Mouse (Mus musculus): ENCODE measurements around the gene Tyk2.

The Tyk2 gene

GRCm38 (mm10) chr9:21131059-21131956 lies at the start of gene Tyk2:
Tyk2 (minus strand) TSS chr9:21131243.
- in situ Hi-C loops (cut with MboI, MseI) = no loop called here

DNA sequence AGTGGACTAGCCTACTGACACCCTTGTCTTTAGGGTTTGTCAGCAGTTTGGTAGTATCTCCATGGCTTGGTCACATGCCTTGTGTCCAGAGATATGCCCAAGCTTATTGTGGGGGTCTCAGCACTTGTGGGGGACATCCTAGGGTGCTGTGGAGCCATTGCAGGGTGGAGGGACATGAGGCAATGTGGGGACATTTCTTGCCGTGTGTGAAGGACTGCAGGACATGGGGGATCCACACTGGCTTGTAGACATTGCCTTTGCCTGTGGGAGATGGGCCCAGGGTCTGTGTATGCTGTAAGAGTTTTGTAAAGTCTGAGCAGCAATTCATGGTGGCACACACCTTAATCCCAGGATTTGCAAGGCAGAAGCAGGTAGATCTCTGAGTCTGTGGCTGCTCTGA lies 49.8 kb upstream of the Tyk2 start:
- in situ Hi-C loops (cut with MboI, MseI) = no loop called here

DNA sequence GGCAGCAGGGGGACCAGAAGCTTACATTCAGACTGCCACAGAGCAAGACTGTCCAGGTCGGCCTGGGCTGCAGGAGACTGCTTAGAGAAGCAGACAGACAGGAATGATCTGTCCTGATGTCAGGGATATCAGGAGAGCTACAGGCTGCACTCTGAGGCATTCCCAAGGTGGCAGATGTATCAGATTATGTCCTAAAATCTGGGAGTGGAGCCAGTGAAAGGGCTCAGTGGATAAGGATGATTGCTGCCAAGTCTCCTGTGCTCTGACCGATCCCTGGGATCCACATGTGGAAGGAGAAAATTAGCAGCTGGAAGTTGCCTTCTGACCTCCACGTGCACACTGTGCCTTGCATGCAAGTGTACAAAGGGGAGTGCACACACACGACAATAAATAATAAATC lies 49.4 kb upstream of the Tyk2 start:
- in situ Hi-C loops (cut with MboI, MseI) = no loop called here

GRCm38 (mm10) chr9:21172364-21172763 lies 41.3 kb upstream of the Tyk2 start:
- in situ Hi-C loops (cut with MboI, MseI) = no loop called here

- in situ Hi-C loops (cut with MboI, MseI) = no loop called here
Measured at GRCm38 (mm10) chr9:21169157-21169556, 38.1 kb upstream of the Tyk2 start.

- in situ Hi-C loops (cut with MboI, MseI) = no loop called here
Measured at GRCm38 (mm10) chr9:21168161-21169123, 37.4 kb upstream of the Tyk2 start.

DNA sequence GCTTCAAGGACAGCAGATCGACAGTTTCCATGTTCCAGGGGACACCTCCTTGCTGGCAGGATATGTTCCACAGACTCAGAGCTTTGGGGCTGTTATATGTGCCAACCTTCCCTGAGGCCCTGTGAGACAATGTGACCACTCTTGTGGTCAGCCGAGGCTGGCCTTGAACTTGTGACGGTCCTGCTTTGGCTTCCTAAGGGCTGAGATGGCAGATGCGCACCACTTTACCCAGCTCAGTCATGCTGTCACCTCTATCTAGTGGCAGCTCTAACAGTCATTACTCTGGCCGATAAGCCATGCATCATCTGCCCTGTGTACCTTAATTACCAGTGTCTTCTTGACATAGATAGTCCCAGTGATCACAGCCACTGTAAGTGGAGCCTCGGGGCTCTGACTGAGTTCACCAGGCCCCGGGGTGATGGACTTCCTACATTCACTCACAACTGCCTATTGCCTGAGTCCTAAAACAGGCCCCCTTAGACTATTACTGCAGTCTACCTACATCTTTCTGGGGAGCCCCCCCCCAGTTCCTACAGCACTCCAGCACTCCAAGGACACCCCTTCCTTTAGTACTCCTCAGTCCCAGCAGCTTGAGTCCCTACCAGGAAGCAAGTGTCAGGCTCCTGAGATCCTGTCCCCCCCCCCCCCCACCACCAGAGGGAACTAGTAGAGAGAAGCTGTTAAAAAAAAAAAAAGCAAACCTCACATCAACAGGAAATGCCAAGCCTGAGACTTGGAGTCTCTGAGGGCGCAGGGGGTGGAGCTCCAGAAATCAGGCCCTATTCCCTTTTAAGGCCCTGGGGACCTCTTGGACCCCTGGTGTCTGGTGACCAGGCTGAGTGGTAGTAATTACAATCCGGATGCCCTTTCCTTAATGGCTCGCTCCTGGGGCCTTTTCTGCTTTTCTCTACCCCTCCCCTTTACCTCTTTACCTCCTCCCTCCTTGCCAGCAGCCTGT lies 36.4 kb upstream of the Tyk2 start:
- in situ Hi-C loops (cut with MboI, MseI) = no loop called here

- in situ Hi-C loops (cut with MboI, MseI) = no loop called here
Measured at GRCm38 (mm10) chr9:21166516-21166915, 35.5 kb upstream of the Tyk2 start.

DNA sequence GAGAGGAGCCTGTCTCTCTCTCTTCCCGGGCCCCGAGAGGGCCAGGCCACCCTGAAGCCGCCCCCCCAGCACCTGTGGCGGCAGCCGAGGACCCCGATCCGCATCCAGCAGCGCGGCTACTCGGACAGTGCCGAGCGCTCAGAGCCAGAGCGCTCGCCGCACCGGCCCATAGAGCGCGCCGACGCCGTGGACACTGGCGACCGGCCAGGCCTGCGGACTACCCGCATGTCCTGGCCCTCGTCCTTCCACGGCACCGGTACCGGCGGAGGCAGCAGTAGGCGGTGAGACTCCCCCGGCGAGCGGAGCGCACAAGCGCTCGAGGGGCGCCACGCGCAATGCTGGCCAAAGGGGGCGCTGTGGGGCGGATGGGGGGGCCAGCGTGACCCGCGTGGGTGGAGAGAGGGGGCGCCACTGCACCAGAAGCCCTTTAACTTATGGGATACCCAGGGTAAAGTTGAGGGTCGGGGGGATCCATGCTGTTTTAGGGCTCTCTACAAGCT lies 35.0 kb upstream of the Tyk2 start:
- in situ Hi-C loops (cut with MboI, MseI) = no loop called here

DNA sequence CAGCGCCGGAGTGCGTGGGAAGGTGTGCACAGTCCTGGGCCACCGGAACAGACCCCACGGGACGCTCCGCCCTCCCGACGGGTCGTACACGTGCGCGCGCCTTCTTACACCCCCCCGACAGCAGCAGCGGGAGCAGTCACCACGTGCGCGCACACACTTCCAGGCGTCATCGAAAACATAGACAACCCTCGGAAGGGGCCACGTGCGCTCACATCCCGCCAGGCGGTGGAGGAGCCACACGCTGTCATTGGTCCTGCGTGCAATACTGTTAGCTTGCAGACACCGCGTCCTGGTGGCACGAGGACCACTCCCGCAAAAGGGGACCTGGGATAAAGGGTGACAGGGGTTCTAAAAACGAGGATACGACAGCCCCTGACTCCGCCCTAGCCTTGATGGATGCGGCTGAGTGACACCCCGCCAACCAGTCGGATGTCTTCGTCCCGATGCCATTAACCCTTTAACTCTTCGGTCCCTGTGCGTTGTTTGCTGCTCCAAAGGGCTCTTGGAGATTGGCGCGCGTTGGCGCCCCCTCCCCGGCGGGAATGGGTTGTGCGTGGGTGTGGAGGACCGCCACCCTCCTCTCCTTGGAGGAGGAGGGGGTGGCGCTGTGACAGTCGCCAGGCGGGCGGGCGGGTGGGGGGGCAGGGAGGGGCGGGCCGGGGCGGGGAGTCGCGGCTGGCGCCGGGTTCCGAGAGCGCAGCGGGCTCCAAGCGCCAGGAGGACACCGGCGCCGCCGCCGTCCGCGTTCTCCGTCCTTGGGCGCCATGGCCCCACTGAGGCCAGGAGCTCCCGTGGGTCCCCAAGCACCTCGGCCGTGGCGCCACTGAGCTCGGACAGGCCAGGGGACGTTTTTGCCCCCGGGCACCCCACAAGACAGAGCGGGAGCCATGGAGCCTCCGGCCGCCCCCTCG lies 34.3 kb upstream of the Tyk2 start, which contains the start of gene Pde4a:
Gene Pde4a (plus strand): TSS at position 674 of the 911 bp plus-strand sequence.
- in situ Hi-C loops (cut with MboI, MseI) = no loop called here

- in situ Hi-C loops (cut with MboI, MseI) = no loop called here
Measured at GRCm38 (mm10) chr9:21164072-21164471, 33.0 kb upstream of the Tyk2 start.

GRCm38 (mm10) chr9:21163086-21164050 lies 32.3 kb upstream of the Tyk2 start:
- in situ Hi-C loops (cut with MboI, MseI) = no loop called here

- in situ Hi-C loops (cut with MboI, MseI) = no loop called here
Measured at GRCm38 (mm10) chr9:21161209-21161909, 30.3 kb upstream of the Tyk2 start.

DNA sequence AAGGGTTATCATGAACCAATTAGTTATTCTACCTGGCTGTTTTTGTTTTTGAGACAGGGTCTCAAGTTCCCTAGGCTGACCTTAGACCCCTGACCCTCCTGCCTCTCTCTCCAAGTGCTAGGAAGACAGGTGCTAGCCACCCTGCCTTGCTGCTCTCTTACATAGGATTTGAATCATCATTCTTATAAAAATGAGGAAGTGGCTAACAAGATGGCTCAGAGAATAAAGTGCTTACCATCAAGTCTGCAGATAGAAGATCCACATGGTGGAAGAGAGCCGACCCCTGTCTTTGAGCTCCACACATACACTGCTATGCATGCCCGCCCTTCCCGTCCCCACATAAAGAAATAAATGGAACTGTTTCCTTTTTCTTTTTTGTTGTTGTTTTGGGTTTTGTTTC lies 23.7 kb upstream of the Tyk2 start:
- in situ Hi-C loops (cut with MboI, MseI) = no loop called here

DNA sequence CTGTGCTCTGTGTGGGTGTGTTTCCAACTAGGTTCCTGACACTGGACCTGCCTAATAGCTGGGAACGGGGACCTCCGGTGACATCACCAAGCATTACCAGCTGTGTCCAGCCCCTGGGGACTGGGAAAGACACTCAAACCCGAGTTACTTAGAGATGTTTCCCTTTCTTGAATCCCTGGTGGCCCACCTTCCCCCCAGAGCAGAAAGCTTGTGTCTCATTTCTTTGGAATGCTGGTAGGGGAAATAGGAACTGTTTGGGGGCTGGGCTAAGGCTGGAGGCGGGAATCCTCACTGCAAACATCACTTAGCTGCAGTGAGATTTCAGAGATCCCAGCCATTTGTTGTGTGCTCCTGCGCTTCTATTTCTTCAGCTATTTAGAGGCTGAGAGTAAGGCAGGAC lies 22.8 kb upstream of the Tyk2 start:
- in situ Hi-C loops (cut with MboI, MseI) = no loop called here

DNA sequence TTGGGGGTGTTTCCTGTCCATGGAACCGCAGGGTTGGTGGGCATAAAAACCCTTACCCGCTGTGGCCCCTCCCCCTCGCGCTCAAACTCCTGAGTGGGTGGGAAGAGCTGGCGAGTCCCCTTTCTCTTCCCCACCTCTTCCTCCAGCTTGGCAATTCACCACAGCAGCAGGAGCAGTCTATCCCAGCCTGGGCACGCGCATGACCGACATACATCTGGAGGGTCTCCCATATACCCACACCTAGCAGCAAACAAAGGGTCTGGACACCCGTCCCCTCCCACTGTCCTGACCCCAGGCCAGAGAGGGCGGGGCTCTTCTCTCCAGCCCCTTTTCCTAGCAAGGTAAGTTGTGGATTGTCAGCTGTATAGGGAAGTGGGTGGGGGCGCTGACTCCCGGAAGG lies 22.3 kb upstream of the Tyk2 start:
- in situ Hi-C loops (cut with MboI, MseI) = no loop called here

- in situ Hi-C loops (cut with MboI, MseI) = no loop called here
Measured at GRCm38 (mm10) chr9:21152715-21153114, 21.7 kb upstream of the Tyk2 start.

Data from T-helper 1 cell (primary cell).